Mouse (Mus musculus) lung, embryonic 14.5 days (tissue): ENCODE data around the gene Il16. TPM values are rescaled to one million over a fixed set of nuclear protein-coding genes. Genes with fewer than 3 reads are reported as not detected.

Experiments used
- ATAC-seq: fragments of 200-750 bp; cut with Nextera tagmentation; 2 replicates; pipeline ENCODE4 v1.8.0; 2017; ENCODE audit warnings: mild to moderate bottlenecking, moderate TSS enrichment, moderate library complexity; ENCODE audit not compliant: insufficient read depth
- DNase-seq: peaks from one replicate; pipeline ENCODE4 v3.0.0-alpha.2; 2015
- H3K27ac ChIP-seq: fragments of 300-500 bp; sonication (generic); 2 replicates; pipeline ENCODE4 v1.5.1; 2014; ENCODE audit warnings: low read depth, mild to moderate bottlenecking, moderate library complexity
- H3K27me3 ChIP-seq: fragments of 300-500 bp; sonication (generic); 2 replicates; pipeline ENCODE4 v1.6.1; 2014; ENCODE audit warnings: low read length, control low read depth; ENCODE audit not compliant: insufficient read depth
- H3K36me3 ChIP-seq: fragments of 300-500 bp; sonication (generic); 2 replicates; pipeline ENCODE4 v1.6.1; 2014; ENCODE audit warnings: control low read depth; ENCODE audit not compliant: insufficient read depth
- H3K4me1 ChIP-seq: fragments of 300-500 bp; sonication (generic); 2 replicates; pipeline ENCODE4 v1.6.1; 2014; ENCODE audit warnings: antibody characterized with exemption, control low read depth; ENCODE audit not compliant: insufficient read depth
- H3K4me2 ChIP-seq: fragments of 300-500 bp; sonication (generic); 2 replicates; pipeline ENCODE4 v1.6.1; 2014; ENCODE audit warnings: mild to moderate bottlenecking
- H3K4me3 ChIP-seq: fragments of 300-500 bp; sonication (generic); 2 replicates; pipeline ENCODE4 v1.5.1; 2014; ENCODE audit warnings: low read depth, low read length
- H3K9ac ChIP-seq: fragments of 300-500 bp; sonication (generic); 2 replicates; pipeline ENCODE4 v1.6.1; 2014
- H3K9me3 ChIP-seq: fragments of 300-500 bp; sonication (generic); 2 replicates; pipeline ENCODE4 v1.6.1; 2016; ENCODE audit warnings: low read depth, low read length, control low read depth
- CTCF ChIP-seq: IDR thresholded peaks from 2 replicates; pipeline ENCODE4 v1.5.1; 2016; ENCODE audit warnings: antibody characterized with exemption, low read depth
- WGBS: fragments of 180-500 bp; shearing (Covaris S2); extraction: QIAGEN DNeasy Blood & Tissue Kit; methylation state at CpG from one replicate; pipeline ENCODE4 v1.1.7; 2014; 5-methylcytosine and 5-hydroxymethylcytosine counted together
- polyA plus RNA-seq: library from polyadenylated mRNA; unstranded; fragments of >200 nt; fragmentation: Nextera tagmentation; extraction: Ambion mirVana; gene quantifications from 2 replicates; pipeline ENCODE4 v1.2.1, GENCODE M21; 2014

The Il16 gene
- polyA plus RNA-seq, 1 experiment from 2014 or later: 2.3 TPM

DNA sequence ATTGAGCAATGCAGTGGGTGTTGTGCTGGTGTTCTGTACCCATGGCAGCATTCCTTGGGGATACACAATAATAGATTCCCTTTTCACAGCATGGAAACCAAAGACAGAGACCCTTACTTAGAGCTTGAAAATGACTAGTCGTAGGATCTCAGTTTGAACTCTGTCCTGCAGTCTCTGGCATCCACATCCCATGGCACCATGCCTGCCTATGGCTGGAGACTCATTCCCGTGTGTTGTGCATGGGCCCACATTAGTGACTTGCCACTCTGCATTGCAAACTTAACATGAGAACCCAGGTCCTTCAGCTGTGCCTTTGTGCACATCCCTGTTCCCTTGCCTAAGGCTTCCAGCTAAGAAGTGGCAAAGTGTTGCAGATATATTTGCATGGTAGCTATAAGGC lies 100.8 kb downstream of the Il16 start:
- Histone ChIP-seq H3K4me2 (no peak overlapping the region), H3K27ac (no peak overlapping the region), H3K9ac (no peak overlapping the region), H3K4me1 (no peaks in the 10 kb centered on the region), H3K4me3 (no peak overlapping the region), H3K36me3 (peaks cover 8% of the 10 kb centered on the region; the same call in 1 of the 2 replicates), H3K27me3 (no peaks in the 10 kb centered on the region), H3K9me3 (no peaks in the 10 kb centered on the region)
- ATAC-seq: no peak
- no peak for DNase-seq
- 84% methylated on average over 2 of the region's 2 CpGs for WGBS
- TF ChIP-seq CTCF: no peak

DNA sequence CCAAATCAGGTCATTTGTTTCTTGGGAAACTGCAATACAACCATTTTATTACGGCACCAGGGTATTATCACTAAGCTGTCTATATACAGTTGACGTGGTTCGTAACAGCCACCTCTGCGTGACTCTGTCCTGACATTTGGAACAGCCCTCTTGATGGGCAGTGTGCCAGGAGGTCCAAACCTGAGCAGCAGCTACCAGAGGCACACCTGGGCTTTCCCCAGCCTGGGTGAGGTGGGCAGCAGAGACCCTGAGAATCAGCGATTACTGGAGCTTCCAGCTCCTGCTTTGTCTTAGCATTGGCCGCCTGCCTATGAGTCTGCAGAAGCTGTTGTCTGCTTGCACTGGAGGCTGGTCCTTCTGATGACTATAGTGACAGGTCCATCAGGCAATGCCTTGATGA lies 101.9 kb downstream of the Il16 start:
- Histone ChIP-seq H3K9ac (no peak overlapping the region), H3K4me3 (no peak overlapping the region), H3K36me3 (peaks cover 8% of the 10 kb centered on the region; the same call in 1 of the 2 replicates), H3K9me3 (no peaks in the 10 kb centered on the region), H3K27me3 (no peaks in the 10 kb centered on the region), H3K27ac (no peak overlapping the region), H3K4me1 (no peaks in the 10 kb centered on the region), H3K4me2 (no peak overlapping the region)
- no peak for TF ChIP-seq CTCF
- ATAC-seq: no peak
- DNase-seq: no peak
- WGBS: 73% methylated on average over 6 of the region's 6 CpGs

DNA sequence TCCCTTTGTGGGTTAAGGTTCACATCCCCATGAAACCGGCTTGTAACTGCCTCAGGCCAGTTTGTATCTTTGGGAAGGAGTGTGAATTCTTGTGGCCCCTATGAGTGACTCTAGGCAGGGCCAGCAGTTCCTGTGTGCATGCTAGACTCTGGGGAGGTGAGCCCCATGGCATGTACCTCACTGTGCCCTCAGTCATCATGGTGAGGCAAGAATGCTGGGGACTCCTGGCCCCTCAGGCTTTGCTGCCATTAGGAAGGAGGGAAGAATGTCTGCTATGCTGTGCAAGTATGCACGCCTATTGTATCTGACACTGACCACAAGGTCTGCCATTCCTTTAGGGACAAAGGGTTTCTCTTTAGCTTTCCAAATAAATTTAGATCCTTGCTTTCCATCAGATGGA lies 104.4 kb downstream of the Il16 start:
- no peaks in the 10 kb centered on the region for H3K9me3 ChIP-seq
- no peak for TF ChIP-seq CTCF
- H3K4me2 ChIP-seq: no peak overlapping the region
- H3K27me3 ChIP-seq: no peaks in the 10 kb centered on the region
- 58% methylated on average over 2 of the region's 2 CpGs for WGBS
- H3K9ac ChIP-seq: no peak overlapping the region
- H3K4me1 ChIP-seq: no peaks in the 10 kb centered on the region
- no peak for DNase-seq
- peaks cover 14% of the 10 kb centered on the region; the same call in 1 of the 2 replicates for H3K36me3 ChIP-seq
- no peak for ATAC-seq
- H3K27ac ChIP-seq: no peak overlapping the region
- H3K4me3 ChIP-seq: no peak overlapping the region

DNA sequence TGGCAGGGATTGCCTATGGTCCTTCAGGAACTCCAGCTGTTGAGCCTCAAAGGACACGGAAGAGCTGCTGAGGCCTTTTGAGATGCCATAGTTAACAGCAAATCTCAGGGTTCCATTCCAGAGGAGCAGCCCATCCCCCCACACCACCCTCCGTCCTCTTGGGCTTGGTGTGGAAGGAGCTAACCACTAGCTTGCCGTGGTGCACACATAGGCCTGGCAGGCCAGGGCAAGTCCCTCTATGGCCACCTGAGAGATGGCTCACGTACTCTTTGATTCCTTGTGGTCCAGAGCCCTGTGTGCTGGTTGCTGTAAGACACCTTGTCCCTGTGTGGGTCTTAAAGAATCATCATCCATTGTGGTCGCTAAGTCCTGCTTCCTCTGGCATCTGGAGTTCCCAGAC lies 104.9 kb downstream of the Il16 start:
- Histone ChIP-seq H3K4me3 (no peak overlapping the region), H3K27ac (no peak overlapping the region), H3K4me2 (no peak overlapping the region), H3K9ac (no peak overlapping the region), H3K36me3 (peaks cover 14% of the 10 kb centered on the region; the same call in 1 of the 2 replicates), H3K9me3 (no peaks in the 10 kb centered on the region), H3K27me3 (no peaks in the 10 kb centered on the region), H3K4me1 (no peaks in the 10 kb centered on the region)
- no peak for TF ChIP-seq CTCF
- DNase-seq (peak; percentile 32), ATAC-seq (no peak)
- 82% methylated on average over 5 of the region's 5 CpGs for WGBS

DNA sequence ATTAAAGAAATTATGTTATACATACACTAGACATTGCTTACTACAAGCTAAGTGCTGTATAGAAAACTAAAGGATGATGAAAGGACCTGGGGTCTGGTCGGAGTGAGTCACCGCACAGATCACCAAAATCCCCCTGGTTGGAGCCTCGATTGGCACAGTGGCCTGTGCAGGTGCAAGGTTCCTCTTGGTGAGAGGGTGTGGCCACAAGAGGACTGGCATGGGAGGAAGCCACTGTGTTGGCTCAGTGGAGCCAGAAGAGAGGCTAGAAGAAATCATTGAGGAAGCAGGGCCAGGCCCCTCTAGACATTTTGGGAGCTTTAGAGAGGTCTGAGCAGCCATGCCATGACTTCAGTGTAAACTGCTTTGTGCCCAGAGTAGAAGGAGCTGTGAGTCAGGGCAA lies 106.4 kb downstream of the Il16 start:
- ATAC-seq (no peak), DNase-seq (no peak)
- Histone ChIP-seq H3K27me3 (no peaks in the 10 kb centered on the region), H3K36me3 (peaks cover 14% of the 10 kb centered on the region; the same call in 1 of the 2 replicates), H3K9me3 (no peaks in the 10 kb centered on the region), H3K9ac (no peak overlapping the region), H3K27ac (no peak overlapping the region), H3K4me2 (no peak overlapping the region), H3K4me3 (no peak overlapping the region), H3K4me1 (no peaks in the 10 kb centered on the region)
- TF ChIP-seq CTCF: no peak
- WGBS: 77% methylated on average over 3 of the region's 3 CpGs

DNA sequence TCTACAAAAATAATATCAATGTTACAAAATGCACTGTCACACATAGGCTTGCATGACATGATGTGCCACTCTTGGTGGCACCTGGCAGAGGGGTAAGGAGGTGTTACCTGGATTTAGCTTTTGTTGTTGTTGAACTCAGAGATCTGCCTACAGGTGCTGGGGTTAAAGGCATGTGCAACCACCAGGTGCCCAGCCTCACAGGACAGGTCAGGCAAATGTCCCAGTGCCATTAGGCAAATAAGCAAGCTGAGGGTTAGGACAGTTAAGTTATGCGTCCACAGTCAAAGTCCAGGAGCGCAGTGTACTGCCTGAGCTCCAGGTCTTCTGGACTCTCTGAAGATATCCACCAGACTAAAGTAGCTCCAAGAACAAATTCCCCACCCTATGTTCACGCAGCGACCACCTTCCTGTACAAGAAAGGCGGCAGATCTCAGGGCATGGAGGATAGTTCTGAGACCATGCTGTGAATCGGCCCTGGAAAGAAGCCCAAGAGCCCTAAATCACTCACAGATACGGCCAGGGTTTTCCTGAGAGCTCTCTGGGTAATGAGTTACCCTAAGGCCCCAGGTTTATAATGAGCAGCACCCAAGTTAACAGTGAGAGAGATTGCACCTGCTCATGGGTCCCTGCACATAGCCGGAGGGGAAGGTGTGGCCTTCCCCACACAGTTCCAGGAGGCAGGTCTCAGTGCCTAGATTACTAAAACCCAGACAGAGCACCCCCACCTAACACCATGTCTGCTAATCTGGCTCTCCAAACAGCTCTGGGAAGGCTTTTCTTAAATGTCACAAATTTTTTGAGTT lies 107.5 kb downstream of the Il16 start:
- H3K9me3 ChIP-seq: no peaks in the 10 kb centered on the region

DNA sequence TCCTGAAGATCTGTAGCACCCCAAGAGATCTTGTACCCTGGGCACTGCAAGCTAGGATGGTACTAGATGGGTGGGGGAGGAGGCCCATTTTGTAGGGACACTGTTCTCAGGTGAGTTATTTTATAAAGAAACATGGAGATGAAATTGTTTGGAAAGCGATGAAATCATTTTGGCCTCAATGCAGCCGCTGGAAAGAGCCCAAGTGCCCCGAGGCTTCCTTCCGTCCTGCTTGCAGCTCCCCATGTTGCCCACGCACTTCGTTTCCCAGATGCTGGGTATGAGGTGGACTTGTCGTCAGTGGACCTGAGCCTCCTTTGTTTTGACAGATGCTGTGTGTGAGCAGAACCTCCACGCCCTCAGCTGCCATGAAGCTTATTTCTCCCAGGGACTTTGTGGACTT lies 109.1 kb downstream of the Il16 start:
- H3K27me3 ChIP-seq: no peaks in the 10 kb centered on the region
- H3K9ac ChIP-seq: no peak overlapping the region
- no peak for TF ChIP-seq CTCF
- H3K4me1 ChIP-seq: peaks cover 8% of the 10 kb centered on the region
- no peaks in the 10 kb centered on the region for H3K9me3 ChIP-seq
- no peak overlapping the region for H3K4me3 ChIP-seq
- H3K36me3 ChIP-seq: peaks cover 14% of the 10 kb centered on the region; the same call in 1 of the 2 replicates
- 90% methylated on average over 8 of the region's 8 CpGs for WGBS
- H3K27ac ChIP-seq: no peak overlapping the region
- no peak for ATAC-seq
- no peak overlapping the region for H3K4me2 ChIP-seq
- no peak for DNase-seq

More for the DNA sequence above, 107.5 kb downstream of the Il16 start:
- Histone ChIP-seq H3K4me3 (no peak overlapping the region), H3K27ac (no peak overlapping the region), H3K4me1 (peaks cover 4% of the 10 kb centered on the region), H3K4me2 (no peak overlapping the region), H3K9ac (no peak overlapping the region), H3K36me3 (peaks cover 14% of the 10 kb centered on the region; the same call in 1 of the 2 replicates), H3K27me3 (no peaks in the 10 kb centered on the region)
- DNase-seq (no peak), ATAC-seq (no peak)
- 87% methylated on average over 8 of the region's 8 CpGs for WGBS
- TF ChIP-seq CTCF: no peak
